Mouse (Mus musculus) gastrocnemius, adult 2 months (tissue): Measurements from ENCODE around the gene Car10. TPM values are rescaled to one million over a fixed set of nuclear protein-coding genes. Genes with fewer than 3 reads are reported as not detected.

Source experiments
- DNase-seq: peaks from one replicate; pipeline ENCODE4 v3.0.0; 2022
- H3K27ac ChIP-seq: fragments of 200-600 bp; 2 replicates; pipeline ENCODE4 v1.8.1; 2022; ENCODE audit warnings: mild to moderate bottlenecking
- H3K4me3 ChIP-seq: fragments of 200-600 bp; 2 replicates; pipeline ENCODE4 v1.8.1; 2022; ENCODE audit warnings: mild to moderate bottlenecking, moderate library complexity
- CTCF ChIP-seq: fragments of 200-600 bp; IDR thresholded peaks from 2 replicates; pipeline ENCODE4 v1.8.1; 2022; ENCODE audit warnings: antibody characterized with exemption, mild to moderate bottlenecking, moderate library complexity
- intact Hi-C: fragments of 180-260 bp; cut with DNase I; formaldehyde crosslinking; loops from one replicate; pipeline ENCODE4 v1.15.1; 2025
- total RNA-seq, 2 experiments: library from RNA; stranded (reverse); gene quantifications; 2 replicates each; pipeline ENCODE4 v1.2.3; 2021

The Car10 gene
- total RNA-seq, 2 experiments from 2014 or later = not detected

- no peak for TF ChIP-seq CTCF
- no peak for DNase-seq
- Histone ChIP-seq H3K4me3 (no peak overlapping the region), H3K27ac (no peak overlapping the region)
- intact Hi-C loops = no loop called here
These were observed 102.2 kb downstream of the Car10 start for GRCm38 (mm10) chr11:93200046-93200445.

- Histone ChIP-seq H3K4me3 (no peak overlapping the region), H3K27ac (no peak overlapping the region)
- no peak for DNase-seq
- intact Hi-C loops = no loop called here
- TF ChIP-seq CTCF = no peak
These were observed 119.6 kb downstream of the Car10 start for GRCm38 (mm10) chr11:93217457-93217856.

- Histone ChIP-seq H3K27ac (no peak overlapping the region), H3K4me3 (no peak overlapping the region)
- no peak for TF ChIP-seq CTCF
- no peak for DNase-seq
- intact Hi-C loops = no loop called here
These were observed 132.2 kb downstream of the Car10 start for GRCm38 (mm10) chr11:93230057-93230456.

GRCm38 (mm10) chr11:93249771-93250265 lies 152.0 kb downstream of the Car10 start:
- intact Hi-C loops = no loop called here
- TF ChIP-seq CTCF = no peak
- DNase-seq = no peak
- no peak overlapping the region for H3K27ac ChIP-seq
- H3K4me3 ChIP-seq = no peak overlapping the region

- no peak for TF ChIP-seq CTCF
- intact Hi-C loops = no loop called here
- DNase-seq = no peak
- Histone ChIP-seq H3K4me3 (no peak overlapping the region), H3K27ac (no peak overlapping the region)
These were observed 153.9 kb downstream of the Car10 start for GRCm38 (mm10) chr11:93251766-93252165.

- no peak for TF ChIP-seq CTCF
- DNase-seq = no peak
- H3K27ac ChIP-seq = no peak overlapping the region
- no peak overlapping the region for H3K4me3 ChIP-seq
- intact Hi-C loops = no loop called here
These were observed 166.2 kb downstream of the Car10 start for GRCm38 (mm10) chr11:93263979-93264378.

GRCm38 (mm10) chr11:93272016-93272415 lies 174.2 kb downstream of the Car10 start:
- DNase-seq = no peak
- no peak overlapping the region for H3K27ac ChIP-seq
- intact Hi-C loops = no loop called here
- no peak for TF ChIP-seq CTCF
- H3K4me3 ChIP-seq = no peak overlapping the region

- H3K4me3 ChIP-seq = no peak overlapping the region
- intact Hi-C loops = no loop called here
- DNase-seq = no peak
- no peak overlapping the region for H3K27ac ChIP-seq
- TF ChIP-seq CTCF = no peak
These were observed 176.1 kb downstream of the Car10 start for GRCm38 (mm10) chr11:93273906-93274305.

GRCm38 (mm10) chr11:93293661-93294060 lies 195.8 kb downstream of the Car10 start:
- no peak for TF ChIP-seq CTCF
- H3K4me3 ChIP-seq = no peak overlapping the region
- intact Hi-C loops = no loop called here

GRCm38 (mm10) chr11:93309981-93310380 lies 212.2 kb downstream of the Car10 start:
- no peak overlapping the region for H3K4me3 ChIP-seq
- DNase-seq = no peak
- no peak for TF ChIP-seq CTCF
- no peak overlapping the region for H3K27ac ChIP-seq
- intact Hi-C loops = no loop called here

More at GRCm38 (mm10) chr11:93293661-93294060, 195.8 kb downstream of the Car10 start:
- DNase-seq = no peak
- H3K27ac ChIP-seq = no peak overlapping the region

GRCm38 (mm10) chr11:93337756-93338155 lies 239.9 kb downstream of the Car10 start:
- TF ChIP-seq CTCF = no peak
- intact Hi-C loops = no loop called here
- no peak for DNase-seq
- no peak overlapping the region for H3K27ac ChIP-seq
- H3K4me3 ChIP-seq = no peak overlapping the region

GRCm38 (mm10) chr11:93343961-93344360 lies 246.1 kb downstream of the Car10 start:
- intact Hi-C loops = no loop called here
- no peak for DNase-seq
- H3K27ac ChIP-seq = no peak overlapping the region
- no peak overlapping the region for H3K4me3 ChIP-seq
- TF ChIP-seq CTCF = no peak

GRCm38 (mm10) chr11:93344869-93345268 lies 247.0 kb downstream of the Car10 start:
- DNase-seq = no peak
- TF ChIP-seq CTCF = no peak
- intact Hi-C loops = no loop called here
- H3K27ac ChIP-seq = no peak overlapping the region
- H3K4me3 ChIP-seq = no peak overlapping the region

GRCm38 (mm10) chr11:93361576-93361975 lies 263.7 kb downstream of the Car10 start:
- intact Hi-C loops = no loop called here
- DNase-seq = no peak
- H3K4me3 ChIP-seq = no peak overlapping the region
- no peak overlapping the region for H3K27ac ChIP-seq
- TF ChIP-seq CTCF = no peak
